Mouse (Mus musculus) liver, adult (tissue): Measurements from ENCODE around the gene Tfam.

Experiments
- GATA4 ChIP-seq: IDR thresholded peaks from 2 replicates; pipeline ENCODE4 v1.6.1; 2014; ENCODE audit warnings: mild to moderate bottlenecking, low read length; ENCODE audit not compliant: insufficient replicate concordance

Gene Tfam

DNA sequence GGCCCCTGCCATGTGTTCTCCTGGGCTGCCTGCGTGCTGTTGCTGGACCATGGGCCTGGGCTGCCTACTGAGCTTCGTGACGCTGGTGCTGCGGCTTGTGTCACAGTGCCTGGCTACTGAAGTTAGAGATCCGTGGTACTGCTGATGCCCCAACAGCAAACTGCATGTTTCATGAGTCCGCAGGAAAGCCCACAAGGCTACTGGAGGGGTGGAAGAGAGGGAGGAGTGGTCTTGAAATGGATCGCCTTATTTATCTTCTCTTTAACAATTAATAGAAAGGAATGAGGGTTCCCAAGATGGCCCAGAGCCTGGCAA, at the start of gene Tfam:
Gene Tfam (minus strand): TSS at position 41 of the 315 bp plus-strand sequence.
- TF ChIP-seq GATA4: no peak

DNA sequence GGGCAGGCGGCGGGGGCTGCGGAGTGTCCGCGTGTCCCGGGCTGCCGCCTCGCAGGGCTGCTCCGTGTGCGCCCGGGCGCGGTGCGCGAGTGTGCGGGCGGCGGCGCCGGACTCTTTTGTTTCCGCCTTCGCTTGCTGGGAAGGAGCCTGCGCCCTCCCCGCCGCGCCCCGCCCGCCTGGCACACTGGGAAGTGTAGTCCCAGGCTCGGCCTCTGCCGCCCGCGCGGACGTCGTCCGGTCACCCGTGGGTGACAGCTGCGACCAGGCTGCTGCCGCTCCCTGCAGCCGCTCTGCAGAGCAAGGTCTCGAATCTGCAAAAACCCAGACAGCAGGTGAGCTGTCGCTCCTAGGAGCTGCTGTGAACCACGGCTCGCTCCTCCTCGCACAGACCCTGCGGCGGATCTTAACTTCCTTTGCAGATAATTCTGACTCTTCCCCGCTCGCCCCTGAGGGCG, 47.1 kb upstream of the Tfam start, which contains the start of gene Ube2d1:
Gene Ube2d1 (minus strand): TSS at position 137 of the 455 bp plus-strand sequence.
- no peak for TF ChIP-seq GATA4

GRCm38 (mm10) chr10:71284511-71285125, 46.5 kb upstream of the Tfam start:
- no peak for TF ChIP-seq GATA4

DNA sequence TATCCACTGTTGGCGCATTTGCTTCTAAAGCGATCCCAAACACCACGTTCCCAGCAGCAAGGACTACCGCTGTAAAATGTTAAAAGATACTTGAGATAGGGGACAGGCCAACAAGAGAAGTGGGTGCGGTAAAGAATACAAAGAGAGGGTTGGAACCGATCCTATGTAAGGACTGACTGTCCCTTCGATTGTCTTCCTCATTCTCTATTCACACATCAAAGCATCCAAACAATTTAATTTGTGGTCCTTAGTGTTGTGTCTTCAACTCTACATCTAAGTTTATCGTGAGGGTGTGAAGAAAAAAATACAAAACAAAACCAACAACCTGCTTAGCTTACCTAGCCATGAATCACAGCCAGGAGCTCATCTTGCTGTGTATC, 46.0 kb upstream of the Tfam start:
- TF ChIP-seq GATA4: no peak

DNA sequence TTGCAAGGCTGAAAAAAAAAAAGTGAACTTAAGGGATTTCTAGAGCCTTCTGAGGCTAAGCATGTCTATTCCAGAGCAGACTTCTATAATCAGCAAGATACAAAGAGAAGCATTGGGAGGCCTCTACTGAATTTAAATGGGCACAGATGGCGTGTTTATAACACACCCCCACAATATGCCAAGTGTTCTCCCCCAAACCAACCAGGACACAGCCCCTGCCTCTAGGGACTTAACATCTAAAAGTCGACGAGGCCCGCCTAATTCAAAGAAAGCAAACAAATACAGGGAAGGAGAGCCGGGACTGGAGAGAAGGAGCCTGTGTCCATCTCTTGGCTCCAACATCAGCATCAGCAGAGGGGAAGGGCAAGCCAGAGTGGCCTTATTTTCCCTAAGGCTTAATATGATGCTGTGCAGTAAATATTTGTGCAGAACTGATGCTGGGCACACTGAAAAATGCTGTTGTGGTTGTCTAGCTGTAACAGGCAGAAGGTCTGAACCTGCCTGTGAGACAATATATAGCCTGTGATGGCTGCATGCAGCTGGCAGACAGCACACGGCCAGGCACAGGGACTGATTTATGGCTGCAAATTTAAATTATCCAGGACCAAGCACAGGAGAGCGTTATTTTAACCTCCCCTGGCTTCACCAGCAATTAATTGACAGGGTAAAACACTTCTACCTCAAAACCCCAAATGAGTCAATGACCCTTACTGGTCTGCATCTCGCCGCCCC, 35.1 kb upstream of the Tfam start:
- TF ChIP-seq GATA4: no peak

DNA sequence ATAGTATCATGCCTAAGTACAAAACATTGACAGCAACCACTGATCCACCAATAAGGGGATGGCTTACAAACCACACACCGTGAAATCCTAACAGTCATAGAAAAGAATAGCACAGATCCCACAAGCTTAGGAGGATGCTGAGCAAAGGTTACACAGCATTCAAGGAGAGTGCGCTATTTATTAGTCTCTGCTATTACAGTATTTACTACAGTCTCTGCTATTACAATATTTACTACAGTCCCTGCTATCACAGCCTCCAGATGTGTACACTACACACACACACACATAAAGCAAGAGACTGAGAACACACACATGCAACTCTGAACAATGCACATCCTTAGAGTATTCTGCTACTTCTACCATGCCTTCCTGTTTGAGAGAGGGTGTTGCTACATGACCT, 29.9 kb upstream of the Tfam start:
- no peak for TF ChIP-seq GATA4

DNA sequence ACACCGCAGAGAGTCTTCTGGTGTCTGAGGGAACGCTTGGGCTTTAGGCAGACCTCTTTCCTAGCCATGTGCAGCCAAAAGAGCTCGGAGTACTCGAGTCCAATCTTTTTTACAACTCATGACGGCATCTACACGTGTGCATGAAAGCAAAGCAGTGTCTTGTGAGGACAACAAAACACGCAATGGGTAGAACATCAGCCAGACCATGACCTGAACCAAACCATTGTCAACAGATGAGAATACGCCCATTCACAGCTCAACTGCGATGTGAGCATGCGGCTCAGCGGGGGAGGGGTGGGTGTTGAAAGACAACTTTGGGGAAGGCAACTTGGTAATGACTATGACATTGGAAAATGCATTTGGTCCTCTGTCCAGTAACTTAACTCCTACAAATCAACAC, 29.4 kb upstream of the Tfam start:
- TF ChIP-seq GATA4: no peak

DNA sequence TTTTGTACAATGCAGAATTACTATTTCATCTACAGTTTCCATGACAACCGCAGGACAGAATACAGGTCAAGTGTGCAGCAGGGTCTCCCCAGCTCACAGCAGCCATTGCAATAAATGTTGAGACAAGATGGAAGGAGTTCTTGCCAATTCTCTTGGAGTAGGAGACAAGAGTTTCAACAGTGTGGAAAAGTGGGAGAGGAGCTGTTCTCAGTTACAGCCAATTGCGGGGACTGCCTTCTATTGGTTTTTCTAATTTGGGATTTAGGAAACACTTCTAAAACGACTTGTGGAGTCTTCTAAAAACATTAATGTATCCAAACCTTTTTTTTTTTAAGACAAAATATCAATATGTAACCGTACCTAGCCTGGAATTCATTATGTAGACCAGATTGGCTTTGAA, 27.0 kb upstream of the Tfam start:
- TF ChIP-seq GATA4: no peak

- peak; percentile 31; the same call in 1 of the 2 replicates for TF ChIP-seq GATA4
Observed at GRCm38 (mm10) chr10:71261637-71262036, 23.6 kb upstream of the Tfam start.

DNA sequence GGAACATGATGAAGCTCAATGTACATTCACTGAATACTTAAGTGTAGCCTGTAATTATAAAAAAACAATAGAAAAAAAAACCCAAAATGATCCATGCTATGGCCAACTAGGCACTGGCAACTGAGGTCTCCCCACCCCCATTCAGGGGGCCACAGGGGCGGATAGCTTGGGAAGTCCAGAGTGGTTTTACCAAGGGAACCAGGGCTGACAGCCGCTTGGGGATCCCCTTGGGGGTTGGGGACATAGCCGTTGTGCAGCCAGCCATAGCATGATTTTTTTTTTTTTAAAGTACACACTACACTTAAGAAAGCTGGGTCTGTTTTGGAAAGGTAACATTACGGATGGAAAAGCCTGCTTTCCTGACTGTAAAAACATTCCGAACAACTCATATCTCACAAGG, 20.9 kb upstream of the Tfam start:
- TF ChIP-seq GATA4: no peak

- TF ChIP-seq GATA4: no peak
Observed at GRCm38 (mm10) chr10:71258516-71258915, 20.4 kb upstream of the Tfam start.

GRCm38 (mm10) chr10:71253147-71253546, 15.1 kb upstream of the Tfam start:
- TF ChIP-seq GATA4: no peak

DNA sequence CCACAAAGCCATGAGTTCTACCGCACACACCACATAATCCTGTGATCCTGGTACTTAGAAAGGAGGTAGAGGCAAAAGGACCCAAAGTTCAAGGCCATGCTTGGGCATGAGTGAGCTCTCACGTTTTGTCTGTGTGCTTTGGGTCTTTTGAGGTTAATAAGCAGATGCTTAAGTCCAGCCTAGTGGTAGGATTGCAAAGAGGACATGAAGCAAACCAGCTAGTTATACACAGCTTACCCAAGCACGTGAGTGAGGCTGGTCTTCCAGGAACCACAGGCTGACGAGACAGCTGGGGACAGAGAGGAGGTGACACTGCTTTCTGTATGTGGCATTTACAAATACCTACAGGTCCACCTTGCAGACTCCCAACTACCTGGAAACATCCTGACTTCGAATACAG, 14.3 kb upstream of the Tfam start:
- no peak for TF ChIP-seq GATA4

DNA sequence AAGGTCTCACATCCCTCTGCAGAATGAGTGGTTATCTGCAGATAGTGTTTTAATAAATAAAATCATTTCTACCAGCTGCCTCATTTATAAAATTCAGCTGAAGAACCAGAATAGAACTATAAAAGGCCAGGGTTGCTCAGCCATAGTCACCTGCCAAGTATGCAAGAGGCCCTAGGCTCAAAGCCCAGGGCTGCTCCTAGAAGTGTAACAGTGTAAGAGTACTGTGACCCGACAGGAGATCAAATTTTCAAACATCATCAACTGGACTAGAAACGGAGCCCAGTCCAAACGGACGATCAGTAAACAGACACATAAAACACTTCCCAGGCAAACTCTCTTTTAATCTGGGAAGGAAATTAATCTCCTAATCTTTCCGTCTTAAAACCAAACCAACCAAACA, 13.8 kb upstream of the Tfam start:
- no peak for TF ChIP-seq GATA4

DNA sequence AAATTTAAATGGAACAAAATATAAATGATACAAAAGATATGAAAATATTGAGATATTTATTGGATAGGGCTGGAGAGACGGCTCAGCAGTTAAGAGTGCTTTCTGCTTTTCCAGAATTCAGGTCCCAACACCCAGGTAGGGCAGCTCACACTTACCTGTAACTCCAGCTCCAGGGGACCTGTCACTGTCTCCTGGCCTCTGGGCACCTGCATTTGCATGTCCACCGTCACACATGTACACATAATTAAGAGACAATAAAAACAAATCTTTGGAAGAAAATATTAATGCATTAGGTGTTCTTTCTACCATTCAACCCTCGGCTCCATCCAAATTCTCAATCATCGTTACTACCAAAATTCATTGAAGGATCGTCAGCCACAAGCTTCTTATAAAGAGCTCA, 13.2 kb upstream of the Tfam start:
- no peak for TF ChIP-seq GATA4

DNA sequence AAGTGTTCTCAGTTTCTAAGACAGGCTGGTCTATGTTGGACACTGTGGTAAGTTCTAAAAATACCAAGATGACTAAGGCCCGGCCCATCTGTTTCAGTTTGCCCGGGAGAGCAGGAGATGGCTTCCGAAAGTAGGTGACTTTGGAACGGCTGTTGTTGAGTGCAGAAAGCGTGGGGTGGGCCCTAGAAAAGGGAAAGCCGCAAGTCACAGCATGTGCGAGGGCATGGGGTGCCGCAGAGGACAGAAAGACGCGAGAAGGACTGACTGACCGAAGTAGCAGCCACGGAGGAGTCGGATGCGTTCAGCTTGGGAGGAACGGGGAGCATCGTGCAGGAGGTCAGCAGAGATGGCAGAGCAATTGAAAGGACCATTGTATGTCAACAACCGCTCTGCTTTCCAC, 12.4 kb upstream of the Tfam start:
- TF ChIP-seq GATA4: no peak
